Comparison of ENCODE assay signal across 8 mouse cellular contexts in genomic region chr9:44492631-44493461, GRCm38 (mm10). TPM values are rescaled to one million over a fixed set of nuclear protein-coding genes. Genes with fewer than 3 reads are reported as not detected.
DNase-seq lines count a peak whose midpoint lies in the region; ATAC-seq and TF ChIP-seq lines count a peak whose summit lies in the region.

No protein-coding gene starts in this region.

- H3K79me2 ChIP-seq in myocyte (ENCODE audit: control insufficient read depth, insufficient read depth): peaks cover 85% of the 10 kb centered on the region

- WGBS in forebrain, embryonic 14.5 days: 60% methylated on average over 17 of the region's 17 CpGs
- WGBS in hindbrain, embryonic 16.5 days: 66% methylated on average over 17 of the region's 17 CpGs

- H3K4me1 ChIP-seq in brown adipose tissue, adult 24 weeks (ENCODE audit: control insufficient read depth, insufficient read depth, insufficient read length, low read length): peaks cover 61% of the 10 kb centered on the region
- H3K4me1 ChIP-seq in forebrain, embryonic 14.5 days (ENCODE audit: control insufficient read depth, insufficient read depth, low read length): peaks cover 74% of the 10 kb centered on the region
- H3K4me1 ChIP-seq in hindbrain, embryonic 16.5 days (ENCODE audit: control insufficient read depth, insufficient read depth, low read depth, low read length): peaks cover 78% of the 10 kb centered on the region

- DNase-seq in left cerebral cortex, adult 2 months (ENCODE audit: extremely low spot score in 1 of 2, low spot score in 2 of 2): no peak
- no peak for DNase-seq in left cerebral cortex, adult 9 months (ENCODE audit: low spot score in 2 of 2)
- DNase-seq in forebrain, embryonic 14.5 days (ENCODE audit: low spot score): no peak
- DNase-seq in layer of hippocampus, postnatal 36 days: no peak
- no peak for DNase-seq in spleen, postnatal 10 days (ENCODE audit: low spot score in 2 of 2)

- TF ChIP-seq CTCF in left cerebral cortex, adult 2 months (IDR thresholded peaks at IDR 0.05): no peak

- no peak overlapping the region for H3K4me2 ChIP-seq in forebrain, embryonic 14.5 days (ENCODE audit: low read length)
- H3K4me2 ChIP-seq in hindbrain, embryonic 16.5 days (ENCODE audit: low read length): no peak overlapping the region
- H3K4me2 ChIP-seq in myocyte (ENCODE audit: low read depth): peak overlapping the region; percentile 87

- no peaks in the 10 kb centered on the region for H3K27me3 ChIP-seq in forebrain, embryonic 14.5 days (replicated peaks; ENCODE audit: control insufficient read depth, insufficient read depth, low read length)
- H3K27me3 ChIP-seq in hindbrain, embryonic 16.5 days (replicated peaks; ENCODE audit: control insufficient read depth, insufficient read depth, low read length): no peaks in the 10 kb centered on the region
- H3K27me3 ChIP-seq in myocyte (ENCODE audit: control insufficient read depth, insufficient read depth, insufficient read length): no peaks in the 10 kb centered on the region

- H3K4me3 ChIP-seq in left cerebral cortex, adult 2 months: no peak overlapping the region
- no peak overlapping the region for H3K4me3 ChIP-seq in brown adipose tissue, adult 24 weeks (ENCODE audit: insufficient read depth, low read depth, low read length)
- H3K4me3 ChIP-seq in forebrain, embryonic 14.5 days (ENCODE audit: low read depth, low read length): no peak overlapping the region
- no peak overlapping the region for H3K4me3 ChIP-seq in hindbrain, embryonic 16.5 days (ENCODE audit: low read length)
- no peak overlapping the region for H3K4me3 ChIP-seq in myocyte

- H3K9me3 ChIP-seq in forebrain, embryonic 14.5 days (replicated peaks; ENCODE audit: control insufficient read depth, low read length): no peaks in the 10 kb centered on the region
- no peaks in the 10 kb centered on the region for H3K9me3 ChIP-seq in hindbrain, embryonic 16.5 days (ENCODE audit: control insufficient read depth, low read length)

- peak overlapping the region; percentile 48 for H3K9ac ChIP-seq in forebrain, embryonic 14.5 days (ENCODE audit: low read length)
- 0 out of 2 replicates have a peak overlapping the region, but pooled peaks have one; percentile 4 for H3K9ac ChIP-seq in hindbrain, embryonic 16.5 days (ENCODE audit: low read depth, low read length)

- TF ChIP-seq POLR2A in myocyte (IDR thresholded peaks at IDR 0.05; ENCODE audit: insufficient read length, low read depth): peak; percentile 41

- H3K27ac ChIP-seq in left cerebral cortex, adult 2 months: peak overlapping the region; percentile 85
- H3K27ac ChIP-seq in brown adipose tissue, adult 24 weeks (replicated peaks; ENCODE audit: low read depth, low read length): peak overlapping the region; percentile 25; the same call in 1 of the 2 replicates
- H3K27ac ChIP-seq in forebrain, embryonic 14.5 days (ENCODE audit: low read depth, low read length): no peak overlapping the region
- H3K27ac ChIP-seq in hindbrain, embryonic 16.5 days (ENCODE audit: low read depth, low read length): no peak overlapping the region; the same call in 1 of the 2 replicates

- intact Hi-C loops in left cerebral cortex, adult 2 months (cut with DNase I): no loop called here

- no peak overlapping the region for H3ac ChIP-seq in myocyte (ENCODE audit: control insufficient read depth, insufficient read length)

- 0 out of 2 replicates have a peak, but pooled peaks cover 5% of the 10 kb centered on the region for H3K36me3 ChIP-seq in forebrain, embryonic 14.5 days (ENCODE audit: control insufficient read depth, insufficient read depth, low read length)
- H3K36me3 ChIP-seq in hindbrain, embryonic 16.5 days (ENCODE audit: control insufficient read depth, insufficient read depth, low read length): no peaks in the 10 kb centered on the region
- H3K36me3 ChIP-seq in myocyte (ENCODE audit: control insufficient read depth, insufficient read depth): no peaks in the 10 kb centered on the region

- no peak for ATAC-seq in forebrain, embryonic 14.5 days
- no peak for ATAC-seq in hindbrain, embryonic 16.5 days

TF ChIP-seq in myocyte, 11 proteins besides CTCF, POLR2A, EP300 and RAD21:
- TF ChIP-seq REST (IDR thresholded peaks at IDR 0.05; ENCODE audit: insufficient read depth, insufficient read length) (no peak), MYOD1 (IDR thresholded peaks at IDR 0.05; ENCODE audit: control insufficient read depth in 1 of 3, insufficient read length in 2 of 3, low read depth in 2 of 3) (peak in 2 of 3 experiments; percentile 17 to 33), MYOG (IDR thresholded peaks at IDR 0.05; ENCODE audit: control insufficient read depth in 1 of 3, insufficient read depth in 1 of 3, insufficient read length in 2 of 3, low read depth in 2 of 3) (peak in 1 of 3 experiments; percentile 60), E2F4 (IDR thresholded peaks at IDR 0.05; ENCODE audit: insufficient read depth) (no peak), SRF (IDR thresholded peaks at IDR 0.05; ENCODE audit: control insufficient read depth, insufficient read length, low read depth) (no peak), CEBPB (IDR thresholded peaks at IDR 0.05; ENCODE audit: insufficient read depth, poor library complexity, severe bottlenecking) (no peak), USF1 (IDR thresholded peaks at IDR 0.05; ENCODE audit: low read depth) (no peak), TCF3 (IDR thresholded peaks at IDR 0.05; ENCODE audit: insufficient read length, low read depth) (no peak), POLR2AphosphoS2 (IDR thresholded peaks at IDR 0.05; ENCODE audit: insufficient read length, low read depth) (no peak), TCF12 (IDR thresholded peaks at IDR 0.05; ENCODE audit: insufficient read depth, poor library complexity, severe bottlenecking) (no peak), MAX (IDR thresholded peaks at IDR 0.05; ENCODE audit: low read depth) (no peak)

RNA-seq across cellular contexts. Expression of gene Bcl9l, which starts 10.2 kb away (rescaled TPM):
- 10 to 100 TPM; 58.6 to 63.4 TPM for total RNA-seq in left cerebral cortex, adult 2 months (2021)
- 19.2 and 24.4 TPM in 2 replicates for polyA plus RNA-seq in brown adipose tissue, adult 24 weeks (2012; ENCODE audit: insufficient read depth, insufficient read length, missing spikeins)
- 9.9 and 13.4 TPM in 2 replicates for polyA plus RNA-seq in forebrain, embryonic 14.5 days (2014; fragmentation: Nextera tagmentation; extraction: Ambion mirVana)
- 9.7 and 11.1 TPM in 2 replicates for polyA plus RNA-seq in hindbrain, embryonic 16.5 days (2015; fragmentation: Nextera tagmentation; extraction: Ambion mirVana)
- 35.4 TPM for polyA plus RNA-seq in myocyte (2012; fragmentation: generic; extraction: Trizol)
- 10 to 100 TPM; 70.9 to 75.7 TPM for total RNA-seq in layer of hippocampus, postnatal 36 days (2021)

RNA-seq across cellular contexts. Expression of gene Upk2, which starts 38.1 kb away (rescaled TPM):
- not detected for total RNA-seq in left cerebral cortex, adult 2 months (2021)
- polyA plus RNA-seq in brown adipose tissue, adult 24 weeks (2012; ENCODE audit: insufficient read depth, insufficient read length, missing spikeins): not detected in 2 replicates
- polyA plus RNA-seq in forebrain, embryonic 14.5 days (2014; fragmentation: Nextera tagmentation; extraction: Ambion mirVana): not detected in 2 replicates
- not detected in 2 replicates for polyA plus RNA-seq in hindbrain, embryonic 16.5 days (2015; fragmentation: Nextera tagmentation; extraction: Ambion mirVana)
- polyA plus RNA-seq in myocyte (2012; fragmentation: generic; extraction: Trizol): not detected
- not detected for total RNA-seq in layer of hippocampus, postnatal 36 days (2021)

RNA-seq across cellular contexts. Expression of gene Foxr1, which starts 51.9 kb away (rescaled TPM):
- not detected for total RNA-seq in left cerebral cortex, adult 2 months (2021)
- polyA plus RNA-seq in brown adipose tissue, adult 24 weeks (2012; ENCODE audit: insufficient read depth, insufficient read length, missing spikeins): not detected in 2 replicates
- polyA plus RNA-seq in forebrain, embryonic 14.5 days (2014; fragmentation: Nextera tagmentation; extraction: Ambion mirVana): not detected in 2 replicates
- not detected in 2 replicates for polyA plus RNA-seq in hindbrain, embryonic 16.5 days (2015; fragmentation: Nextera tagmentation; extraction: Ambion mirVana)
- not detected for polyA plus RNA-seq in myocyte (2012; fragmentation: generic; extraction: Trizol)
- not detected for total RNA-seq in layer of hippocampus, postnatal 36 days (2021)

Comparison
In these comparisons a context has a peak if more than half of its experiments do, and no peak if none do; other contexts are left out.
1. H3K27ac ChIP-seq: peak in left cerebral cortex, adult 2 months (single experiment) and brown adipose tissue, adult 24 weeks (single experiment); none in forebrain, embryonic 14.5 days (single experiment) and hindbrain, embryonic 16.5 days (single experiment).